ENCODE assay signal across 7 mouse cellular contexts in genomic region chr5:34550251-34550650, GRCm38 (mm10). TPM values are rescaled to one million over a fixed set of nuclear protein-coding genes. Genes with fewer than 3 reads are reported as not detected.
A peak's percentile ranks its signal among the peaks of the same experiment; 100 is the strongest.
DNase-seq lines count a peak whose midpoint lies in the region; ATAC-seq and TF ChIP-seq lines count a peak whose summit lies in the region.

No protein-coding gene starts in this region.

- peak overlapping the region; percentile 98 for H3K9ac ChIP-seq in forebrain, embryonic 14.5 days (ENCODE audit: low read length)
- H3K9ac ChIP-seq in limb, embryonic 14.5 days (ENCODE audit: low read depth, low read length, severe bottlenecking) = peak overlapping the region; percentile 98
- peak overlapping the region; percentile 88; the same call in 1 of the 2 replicates for H3K9ac ChIP-seq in stomach, embryonic 14.5 days (replicated peaks; ENCODE audit: low read depth, low read length)

- H3K4me3 ChIP-seq in megakaryocyte, embryonic 14.5 days (replicated peaks) = peak overlapping the region; percentile 92
- peak overlapping the region; percentile 96 for H3K4me3 ChIP-seq in forebrain, embryonic 14.5 days (ENCODE audit: low read depth, low read length)
- peak overlapping the region; percentile 89 for H3K4me3 ChIP-seq in limb, embryonic 14.5 days (replicated peaks; ENCODE audit: low read length)
- H3K4me3 ChIP-seq in stomach, embryonic 14.5 days (ENCODE audit: low read depth, low read length) = peak overlapping the region; percentile 69
- no peak overlapping the region for H3K4me3 ChIP-seq in kidney, adult 2 months (ENCODE audit: insufficient read depth, low read depth, low read length)

- H3K4me1 ChIP-seq in megakaryocyte, embryonic 14.5 days = peaks cover 63% of the 10 kb centered on the region
- H3K4me1 ChIP-seq in forebrain, embryonic 14.5 days (ENCODE audit: control insufficient read depth, insufficient read depth, low read length) = peaks cover 6% of the 10 kb centered on the region
- H3K4me1 ChIP-seq in limb, embryonic 14.5 days (ENCODE audit: control insufficient read depth, insufficient read depth, low read length) = peaks cover 13% of the 10 kb centered on the region
- peaks cover 6% of the 10 kb centered on the region; the same call in 1 of the 2 replicates for H3K4me1 ChIP-seq in stomach, embryonic 14.5 days (ENCODE audit: control insufficient read depth, insufficient read depth, low read length)
- H3K4me1 ChIP-seq in kidney, adult 2 months (ENCODE audit: control insufficient read depth, insufficient read depth, low read length) = 0 out of 2 replicates have a peak, but pooled peaks cover 3% of the 10 kb centered on the region

- H3K27me3 ChIP-seq in megakaryocyte, embryonic 14.5 days (replicated peaks) = no peaks in the 10 kb centered on the region
- H3K27me3 ChIP-seq in forebrain, embryonic 14.5 days (replicated peaks; ENCODE audit: control insufficient read depth, insufficient read depth, low read length) = no peaks in the 10 kb centered on the region
- no peaks in the 10 kb centered on the region for H3K27me3 ChIP-seq in limb, embryonic 14.5 days (ENCODE audit: control insufficient read depth, insufficient read depth, low read length)
- H3K27me3 ChIP-seq in stomach, embryonic 14.5 days (ENCODE audit: control insufficient read depth, insufficient read depth, low read length) = no peaks in the 10 kb centered on the region
- no peaks in the 10 kb centered on the region for H3K27me3 ChIP-seq in kidney, adult 2 months (replicated peaks; ENCODE audit: control insufficient read depth, insufficient read depth, low read length)

- DNase-seq in forebrain, embryonic 14.5 days (ENCODE audit: low spot score) = peak; percentile 17
- no peak for DNase-seq in limb, embryonic 14.5 days (ENCODE audit: low spot score)
- no peak for DNase-seq in frontal cortex, adult 2 months (ENCODE audit: extremely low spot score in 1 of 2, low spot score in 1 of 2)
- no peak for DNase-seq in kidney, adult 2 months

- no peak overlapping the region for H3K27ac ChIP-seq in forebrain, embryonic 14.5 days (ENCODE audit: low read depth, low read length)
- H3K27ac ChIP-seq in limb, embryonic 14.5 days (replicated peaks; ENCODE audit: low read depth, low read length) = peak overlapping the region; percentile 67; the same call in 1 of the 2 replicates
- H3K27ac ChIP-seq in stomach, embryonic 14.5 days (ENCODE audit: low read length) = no peak overlapping the region
- H3K27ac ChIP-seq in kidney, adult 2 months (ENCODE audit: insufficient read depth, low read depth, low read length) = no peak overlapping the region

- no peaks in the 10 kb centered on the region for H3K9me3 ChIP-seq in megakaryocyte, embryonic 14.5 days
- H3K9me3 ChIP-seq in forebrain, embryonic 14.5 days (replicated peaks; ENCODE audit: control insufficient read depth, low read length) = no peaks in the 10 kb centered on the region
- no peaks in the 10 kb centered on the region for H3K9me3 ChIP-seq in limb, embryonic 14.5 days (ENCODE audit: control insufficient read depth, low read length)
- no peaks in the 10 kb centered on the region for H3K9me3 ChIP-seq in stomach, embryonic 14.5 days (ENCODE audit: control insufficient read depth, low read depth, low read length)

- H3K4me2 ChIP-seq in forebrain, embryonic 14.5 days (ENCODE audit: low read length) = peak overlapping the region; percentile 68
- peak overlapping the region; percentile 64 for H3K4me2 ChIP-seq in limb, embryonic 14.5 days (replicated peaks; ENCODE audit: low read depth, low read length, severe bottlenecking)
- H3K4me2 ChIP-seq in stomach, embryonic 14.5 days (replicated peaks; ENCODE audit: low read depth, low read length) = peak overlapping the region; percentile 52

- no peak for TF ChIP-seq POLR2A in limb, embryonic 14.5 days (IDR thresholded peaks at IDR 0.05; ENCODE audit: borderline replicate concordance, extremely low read depth, insufficient read depth, insufficient read length)
- TF ChIP-seq POLR2A in kidney, adult 2 months (IDR thresholded peaks at IDR 0.05; ENCODE audit: low read depth, low read length) = no peak

- peaks cover 66% of the 10 kb centered on the region for H3K36me3 ChIP-seq in megakaryocyte, embryonic 14.5 days (replicated peaks; ENCODE audit: low read length)
- peaks cover 32% of the 10 kb centered on the region for H3K36me3 ChIP-seq in forebrain, embryonic 14.5 days (ENCODE audit: control insufficient read depth, insufficient read depth, low read length)
- H3K36me3 ChIP-seq in limb, embryonic 14.5 days (ENCODE audit: control insufficient read depth, insufficient read depth, low read length) = peaks cover 33% of the 10 kb centered on the region
- H3K36me3 ChIP-seq in stomach, embryonic 14.5 days (ENCODE audit: control insufficient read depth, insufficient read depth, low read length) = peaks cover under 1% of the 10 kb centered on the region
- no peaks in the 10 kb centered on the region for H3K36me3 ChIP-seq in kidney, adult 2 months (ENCODE audit: control insufficient read depth, insufficient read depth, low read length)

- TF ChIP-seq CTCF in kidney, adult 2 months (conservative IDR thresholded peaks at IDR 0.05; ENCODE audit: insufficient read depth, insufficient read length, low read depth, low read length) = no peak

- no peak for ATAC-seq in megakaryocyte, adult 5-6 weeks (ENCODE audit: poor library complexity, severe bottlenecking)
- ATAC-seq in forebrain, embryonic 14.5 days = no peak
- no peak for ATAC-seq in limb, embryonic 14.5 days (ENCODE audit: low FRiP score, low read depth)
- no peak for ATAC-seq in stomach, embryonic 14.5 days (ENCODE audit: insufficient number of reproducible peaks, insufficient read depth, low FRiP score, low read depth)

- WGBS in forebrain, embryonic 14.5 days = 7% methylated on average over 6 of the region's 6 CpGs
- 13% methylated on average over 6 of the region's 6 CpGs for WGBS in limb, embryonic 14.5 days
- 8% methylated on average over 5 of the region's 6 CpGs for WGBS in stomach, embryonic 14.5 days
- WGBS in kidney, adult 2 months = 40% methylated on average over 6 of the region's 6 CpGs

RNA-seq across cellular contexts. Expression of gene Add1, which starts 23.2 kb away (rescaled TPM):
- 255 and 447 TPM in 2 replicates for polyA plus RNA-seq in megakaryocyte, embryonic 14.5 days (2012; ENCODE audit: insufficient read depth, low replicate concordance)
- 117 and 126 TPM in 2 replicates for total RNA-seq in megakaryocyte, adult 5-6 weeks (2015)
- 137 and 192 TPM in 2 replicates for total RNA-seq in megakaryocyte, adult 5-6 weeks (2017)
- 166 and 196 TPM in 2 replicates for polyA plus RNA-seq in forebrain, embryonic 14.5 days (2014; fragmentation: Nextera tagmentation; extraction: Ambion mirVana)
- polyA plus RNA-seq in limb, embryonic 14.5 days (2012; rRNA removed) = 222 and 235 TPM in 2 replicates
- 197 and 210 TPM in 2 replicates for polyA plus RNA-seq in limb, embryonic 14.5 days (2014; fragmentation: Nextera tagmentation; extraction: Ambion mirVana)
- polyA plus RNA-seq in stomach, embryonic 14.5 days (2014; fragmentation: Nextera tagmentation; extraction: Ambion mirVana) = 193 and 196 TPM in 2 replicates
- polyA plus RNA-seq in frontal cortex, adult 2 months (2012; rRNA removed) = 331 and 332 TPM in 2 replicates
- 129 and 135 TPM in 2 replicates for polyA plus RNA-seq in kidney, adult 2 months (2012; rRNA removed)

RNA-seq across cellular contexts. Expression of gene Sh3bp2, which starts 24.6 kb away (rescaled TPM):
- polyA plus RNA-seq in megakaryocyte, embryonic 14.5 days (2012; ENCODE audit: insufficient read depth, low replicate concordance) = 8.6 and 17.1 TPM in 2 replicates
- total RNA-seq in megakaryocyte, adult 5-6 weeks (2015) = 34.7 and 38.5 TPM in 2 replicates
- total RNA-seq in megakaryocyte, adult 5-6 weeks (2017) = 48.1 and 60.7 TPM in 2 replicates
- 18.8 and 27.8 TPM in 2 replicates for polyA plus RNA-seq in forebrain, embryonic 14.5 days (2014; fragmentation: Nextera tagmentation; extraction: Ambion mirVana)
- 17.9 and 23.5 TPM in 2 replicates for polyA plus RNA-seq in limb, embryonic 14.5 days (2012; rRNA removed)
- polyA plus RNA-seq in limb, embryonic 14.5 days (2014; fragmentation: Nextera tagmentation; extraction: Ambion mirVana) = 12.2 and 12.6 TPM in 2 replicates
- 8.5 and 9.4 TPM in 2 replicates for polyA plus RNA-seq in stomach, embryonic 14.5 days (2014; fragmentation: Nextera tagmentation; extraction: Ambion mirVana)
- polyA plus RNA-seq in frontal cortex, adult 2 months (2012; rRNA removed) = 3.5 and 4.8 TPM in 2 replicates
- polyA plus RNA-seq in kidney, adult 2 months (2012; rRNA removed) = 8.1 and 8.6 TPM in 2 replicates

RNA-seq across cellular contexts. Expression of gene Tnip2, which starts 36.5 kb away (rescaled TPM):
- polyA plus RNA-seq in megakaryocyte, embryonic 14.5 days (2012; ENCODE audit: insufficient read depth, low replicate concordance) = 2.0 and 7.5 TPM in 2 replicates
- 10.9 and 12.1 TPM in 2 replicates for total RNA-seq in megakaryocyte, adult 5-6 weeks (2015)
- total RNA-seq in megakaryocyte, adult 5-6 weeks (2017) = 34.4 and 41.3 TPM in 2 replicates
- 3.6 and 4.8 TPM in 2 replicates for polyA plus RNA-seq in forebrain, embryonic 14.5 days (2014; fragmentation: Nextera tagmentation; extraction: Ambion mirVana)
- polyA plus RNA-seq in limb, embryonic 14.5 days (2012; rRNA removed) = 17.1 and 23.7 TPM in 2 replicates
- polyA plus RNA-seq in limb, embryonic 14.5 days (2014; fragmentation: Nextera tagmentation; extraction: Ambion mirVana) = 15.8 and 17.1 TPM in 2 replicates
- 21.2 and 23.8 TPM in 2 replicates for polyA plus RNA-seq in stomach, embryonic 14.5 days (2014; fragmentation: Nextera tagmentation; extraction: Ambion mirVana)
- 28.9 and 38.8 TPM in 2 replicates for polyA plus RNA-seq in frontal cortex, adult 2 months (2012; rRNA removed)
- polyA plus RNA-seq in kidney, adult 2 months (2012; rRNA removed) = 11.4 and 13.6 TPM in 2 replicates
